Mouse (Mus musculus) hindbrain, embryonic 13.5 days (tissue): Measurements from ENCODE around the gene Kcnc4. TPM values are rescaled to one million over a fixed set of nuclear protein-coding genes. Genes with fewer than 3 reads are reported as not detected.

Source experiments
- ATAC-seq: fragments of 200-750 bp; cut with Nextera tagmentation; 2 replicates; pipeline ENCODE4 v1.8.0; 2017; ENCODE audit warnings: moderate TSS enrichment; ENCODE audit not compliant: low FRiP score
- H3K27ac ChIP-seq: fragments of 300-500 bp; sonication (generic); 2 replicates; pipeline ENCODE4 v1.5.1; 2015; ENCODE audit warnings: inconsistent platforms, mild to moderate bottlenecking, moderate library complexity
- H3K27me3 ChIP-seq: fragments of 300-500 bp; sonication (generic); 2 replicates; pipeline ENCODE4 v1.6.1; 2015; ENCODE audit warnings: mild to moderate bottlenecking, inconsistent platforms
- H3K36me3 ChIP-seq: fragments of 300-500 bp; sonication (generic); 2 replicates; pipeline ENCODE4 v1.6.1; 2015; ENCODE audit warnings: mild to moderate bottlenecking, inconsistent platforms
- H3K4me1 ChIP-seq: fragments of 300-500 bp; sonication (generic); replicated peaks from 2 replicates; pipeline ENCODE4 v1.6.1; 2015; ENCODE audit warnings: inconsistent platforms
- H3K4me2 ChIP-seq: fragments of 300-500 bp; sonication (generic); 2 replicates; pipeline ENCODE4 v1.6.1; 2015; ENCODE audit warnings: inconsistent platforms, mild to moderate bottlenecking, moderate library complexity
- H3K4me3 ChIP-seq: fragments of 300-500 bp; sonication (generic); 2 replicates; pipeline ENCODE4 v1.5.1; 2015; ENCODE audit warnings: mild to moderate bottlenecking, inconsistent platforms
- H3K9ac ChIP-seq: fragments of 300-500 bp; sonication (generic); 2 replicates; pipeline ENCODE4 v1.6.1; 2015; ENCODE audit warnings: mild to moderate bottlenecking, inconsistent platforms
- H3K9me3 ChIP-seq: fragments of 300-500 bp; sonication (generic); 2 replicates; pipeline ENCODE4 v1.6.1; 2016; ENCODE audit warnings: inconsistent platforms
- WGBS: fragments of 180-500 bp; shearing (Covaris S2); methylation state at CpG from one replicate; pipeline ENCODE4 v1.1.7; 2015; 5-methylcytosine and 5-hydroxymethylcytosine counted together
- polyA plus RNA-seq: library from polyadenylated mRNA; unstranded; fragments of >200 nt; fragmentation: Nextera tagmentation; extraction: Ambion mirVana; gene quantifications from 2 replicates; pipeline ENCODE4 v1.2.1, GENCODE M21; 2015

Kcnc4 gene
- polyA plus RNA-seq, 1 experiment from 2014 or later: 2.3 TPM

GRCm38 (mm10) chr3:107417287-107417644 is 42.1 kb downstream of the Kcnc4 start:
- Histone ChIP-seq H3K4me3 (no peak overlapping the region), H3K36me3 (no peaks in the 10 kb centered on the region), H3K27ac (no peak overlapping the region), H3K4me1 (peaks cover 14% of the 10 kb centered on the region), H3K27me3 (no peaks in the 10 kb centered on the region), H3K4me2 (no peak overlapping the region), H3K9me3 (no peaks in the 10 kb centered on the region), H3K9ac (no peak overlapping the region)
- WGBS: 82% methylated on average over 3 of the region's 3 CpGs
- no peak for ATAC-seq

GRCm38 (mm10) chr3:107416541-107417286 is 42.6 kb downstream of the Kcnc4 start:
- Histone ChIP-seq H3K27me3 (no peaks in the 10 kb centered on the region), H3K36me3 (no peaks in the 10 kb centered on the region), H3K9ac (no peak overlapping the region), H3K4me1 (peaks cover 20% of the 10 kb centered on the region), H3K27ac (no peak overlapping the region), H3K9me3 (no peaks in the 10 kb centered on the region), H3K4me3 (no peak overlapping the region), H3K4me2 (no peak overlapping the region)
- ATAC-seq: no peak
- 93% methylated on average over 9 of the region's 9 CpGs for WGBS

- no peaks in the 10 kb centered on the region for H3K36me3 ChIP-seq
- no peak overlapping the region for H3K4me2 ChIP-seq
- H3K4me3 ChIP-seq: no peak overlapping the region
- ATAC-seq: no peak
- no peaks in the 10 kb centered on the region for H3K27me3 ChIP-seq
- H3K27ac ChIP-seq: peak overlapping the region; percentile 88
- no peak overlapping the region for H3K9ac ChIP-seq
- peaks cover 26% of the 10 kb centered on the region for H3K4me1 ChIP-seq
- 40% methylated on average over 2 of the region's 2 CpGs for WGBS
- H3K9me3 ChIP-seq: no peaks in the 10 kb centered on the region
Measured at GRCm38 (mm10) chr3:107413093-107413492, 46.3 kb downstream of the Kcnc4 start.

GRCm38 (mm10) chr3:107412509-107412908 is 46.8 kb downstream of the Kcnc4 start:
- WGBS: 62% methylated on average over 8 of the region's 8 CpGs
- Histone ChIP-seq H3K4me1 (peaks cover 26% of the 10 kb centered on the region), H3K9me3 (no peaks in the 10 kb centered on the region), H3K4me3 (no peak overlapping the region), H3K27ac (peak overlapping the region; percentile 88), H3K4me2 (no peak overlapping the region), H3K36me3 (no peaks in the 10 kb centered on the region), H3K9ac (peak overlapping the region; percentile 40; the same call in 1 of the 2 replicates), H3K27me3 (no peaks in the 10 kb centered on the region)
- ATAC-seq: peak; percentile 49; the same call in 1 of the 2 replicates

GRCm38 (mm10) chr3:107411669-107412068 is 47.7 kb downstream of the Kcnc4 start:
- H3K27me3 ChIP-seq: no peaks in the 10 kb centered on the region
- WGBS: 17% methylated on average over 4 of the region's 4 CpGs
- peak; percentile 88 for ATAC-seq
- H3K4me2 ChIP-seq: peak overlapping the region; percentile 9; the same call in 1 of the 2 replicates
- H3K9me3 ChIP-seq: no peaks in the 10 kb centered on the region
- no peak overlapping the region for H3K4me3 ChIP-seq
- peak overlapping the region; percentile 40; the same call in 1 of the 2 replicates for H3K9ac ChIP-seq
- peak overlapping the region; percentile 88 for H3K27ac ChIP-seq
- no peaks in the 10 kb centered on the region for H3K36me3 ChIP-seq
- peaks cover 26% of the 10 kb centered on the region for H3K4me1 ChIP-seq

- Histone ChIP-seq H3K27me3 (no peaks in the 10 kb centered on the region), H3K4me3 (no peak overlapping the region), H3K9me3 (no peaks in the 10 kb centered on the region), H3K4me1 (no peaks in the 10 kb centered on the region), H3K4me2 (no peak overlapping the region), H3K36me3 (no peaks in the 10 kb centered on the region), H3K9ac (no peak overlapping the region), H3K27ac (no peak overlapping the region)
- WGBS: 91% methylated on average over 7 of the region's 7 CpGs
- no peak for ATAC-seq
Measured at GRCm38 (mm10) chr3:107401401-107401800, 58.0 kb downstream of the Kcnc4 start.

- Histone ChIP-seq H3K4me1 (no peaks in the 10 kb centered on the region), H3K9me3 (no peaks in the 10 kb centered on the region), H3K9ac (no peak overlapping the region), H3K4me2 (no peak overlapping the region), H3K36me3 (no peaks in the 10 kb centered on the region), H3K4me3 (no peak overlapping the region), H3K27me3 (no peaks in the 10 kb centered on the region), H3K27ac (no peak overlapping the region)
- no peak for ATAC-seq
- WGBS: 78% methylated on average over 5 of the region's 5 CpGs
Measured at GRCm38 (mm10) chr3:107399991-107400640, 59.2 kb downstream of the Kcnc4 start.

GRCm38 (mm10) chr3:107391198-107391597 is 68.2 kb downstream of the Kcnc4 start:
- ATAC-seq: no peak
- Histone ChIP-seq H3K9ac (no peak overlapping the region), H3K9me3 (no peaks in the 10 kb centered on the region), H3K36me3 (no peaks in the 10 kb centered on the region), H3K27me3 (0 out of 2 replicates have a peak, but pooled peaks cover 5% of the 10 kb centered on the region), H3K27ac (no peak overlapping the region), H3K4me1 (0 out of 2 replicates have a peak, but pooled peaks cover 4% of the 10 kb centered on the region), H3K4me3 (no peak overlapping the region), H3K4me2 (no peak overlapping the region)
- WGBS: 51% methylated on average over 4 of the region's 4 CpGs

Other genes with a start within 250 kb of the Kcnc4 start
- gene Cym, start 237.8 kb downstream of the Kcnc4 start, polyA plus RNA-seq: 0.13 and 6.0 TPM in 2 replicates
- not detected in 2 replicates for gene A630076J17Rik, start 228.9 kb downstream of the Kcnc4 start, polyA plus RNA-seq
- gene Prok1, start 219.8 kb downstream of the Kcnc4 start, polyA plus RNA-seq: 0.10 and 0.32 TPM in 2 replicates
- gene Lamtor5, start 180.7 kb downstream of the Kcnc4 start, polyA plus RNA-seq: 200 TPM in 2 replicates
- gene Slc16a4, start 168.3 kb downstream of the Kcnc4 start, polyA plus RNA-seq: 2.3 and 2.5 TPM in 2 replicates
- 9.1 and 9.5 TPM in 2 replicates for gene Rbm15, start 125.9 kb downstream of the Kcnc4 start, polyA plus RNA-seq
- 10.0 and 10.6 TPM in 2 replicates for gene Slc6a17, start 58.5 kb upstream of the Kcnc4 start, polyA plus RNA-seq
- not detected in 2 replicates for gene Ubl4b, start 95.5 kb upstream of the Kcnc4 start, polyA plus RNA-seq
- gene Alx3, start 135.5 kb upstream of the Kcnc4 start, polyA plus RNA-seq: 0.31 and 0.62 TPM in 2 replicates
- not detected in 2 replicates for gene Gm10961, start 171.8 kb upstream of the Kcnc4 start, polyA plus RNA-seq
- gene Strip1, start 172.1 kb upstream of the Kcnc4 start, polyA plus RNA-seq: 143 and 145 TPM in 2 replicates
- 106 and 108 TPM in 2 replicates for gene Ahcyl1, start 237.0 kb upstream of the Kcnc4 start, polyA plus RNA-seq